Mouse (Mus musculus) bone marrow macrophage, adult 2 months (primary cell): ENCODE data around the gene Carmil1.

Source experiments
- CTCF ChIP-seq: IDR thresholded peaks from 2 replicates; pipeline ENCODE4 v1.5.1; 2012; ENCODE audit warnings: low read depth, mild to moderate bottlenecking, low read length, moderate library complexity
- POLR2A ChIP-seq: IDR thresholded peaks from 2 replicates; pipeline ENCODE4 v1.6.1; 2012; ENCODE audit warnings: mild to moderate bottlenecking, low read depth, low read length, borderline replicate concordance

DNA sequence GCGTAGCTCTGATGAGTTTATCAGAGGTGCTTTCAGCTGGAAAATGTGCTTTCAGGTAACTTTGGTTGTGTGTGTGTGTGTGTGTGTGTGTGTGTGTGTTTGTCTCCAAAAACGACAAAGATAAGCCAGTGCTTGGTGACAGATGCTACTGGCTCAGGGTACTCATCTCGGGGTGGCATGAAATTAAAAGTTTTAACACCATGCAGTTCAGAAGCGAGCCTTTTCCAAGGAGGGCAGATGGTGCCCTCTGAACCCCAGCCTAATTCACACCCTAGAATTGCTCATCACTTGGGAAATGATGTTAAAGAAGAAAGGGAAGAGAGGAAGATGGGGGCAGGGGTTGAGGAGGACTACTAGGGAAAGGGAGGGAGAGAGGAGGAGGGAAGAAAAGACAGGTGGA, 198.4 kb downstream of the Carmil1 start:
- TF ChIP-seq POLR2A (no peak), CTCF (no peak)
